28 mouse cellular contexts compared by ENCODE assay signal in the genomic region with DNA sequence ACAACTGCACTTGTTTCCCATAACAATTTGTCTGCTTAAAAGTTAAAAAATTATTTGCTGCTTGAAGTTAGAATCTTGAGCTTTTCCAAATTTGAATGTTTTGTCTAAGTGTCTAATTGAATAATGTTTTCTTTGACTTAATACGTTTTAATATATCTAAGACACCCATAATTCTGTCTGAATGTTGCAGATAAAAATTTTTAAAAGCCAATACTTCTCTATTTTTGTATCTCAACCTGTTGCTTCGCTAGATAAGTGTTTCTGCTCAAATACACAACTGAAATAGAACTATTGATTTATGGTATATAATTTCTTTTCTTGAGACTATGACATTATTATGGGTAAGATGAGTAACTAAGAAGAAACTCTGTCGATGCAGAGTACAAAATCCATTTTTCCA.
"Had no signal": no experiment of that assay in that cellular context is flagged by ENCODE, and none has a peak within 500 bp of the region (broad histone marks: within the 10 kb centered on the region; RNA-seq: fewer than 3 reads in every experiment).

No protein-coding gene starts in this region.

- H3K27ac ChIP-seq: embryonic facial prominence, embryonic 10.5 days; embryonic facial prominence, embryonic 12.5 days; embryonic facial prominence, embryonic 13.5 days; embryonic facial prominence, embryonic 15.5 days; forebrain, embryonic 10.5 days; forebrain, embryonic 12.5 days; forebrain, embryonic 13.5 days; forebrain, embryonic 15.5 days; gastrocnemius, adult 2 months; heart, adult 2 months; heart, embryonic 10.5 days had no signal

- H3K36me3 ChIP-seq: embryonic facial prominence, embryonic 10.5 days; embryonic facial prominence, embryonic 12.5 days; embryonic facial prominence, embryonic 13.5 days; embryonic facial prominence, embryonic 15.5 days; forebrain, embryonic 10.5 days; forebrain, embryonic 12.5 days; forebrain, embryonic 15.5 days; heart, embryonic 10.5 days had no signal

- DNase-seq: cerebellum, adult 9-10 months; cerebellum, adult 9-11 months; cerebellum, postnatal 10 days; cerebellum, postnatal 14 days; cerebellum, postnatal 25 days; cerebellum, postnatal 36 days; embryo, embryonic 11 days; forebrain, postnatal 0 days; gastrocnemius, adult 2 months; gastrocnemius, postnatal 10 days; gastrocnemius, postnatal 14 days; gastrocnemius, postnatal 25 days; gastrocnemius, postnatal 36 days; heart, adult 11 months; heart, adult 18-20 months; heart, adult 2 months had no signal

- H3K9me3 ChIP-seq: embryonic facial prominence, embryonic 10.5 days; embryonic facial prominence, embryonic 12.5 days; embryonic facial prominence, embryonic 13.5 days; embryonic facial prominence, embryonic 15.5 days; forebrain, embryonic 10.5 days; forebrain, embryonic 12.5 days; forebrain, embryonic 13.5 days; forebrain, embryonic 15.5 days; heart, embryonic 10.5 days had no signal

- H3K4me3 ChIP-seq: embryonic facial prominence, embryonic 10.5 days; embryonic facial prominence, embryonic 12.5 days; embryonic facial prominence, embryonic 13.5 days; embryonic facial prominence, embryonic 15.5 days; erythroblast, embryonic 14.5 days; forebrain, embryonic 10.5 days; forebrain, embryonic 12.5 days; forebrain, embryonic 13.5 days; forebrain, embryonic 15.5 days; gastrocnemius, adult 2 months; heart, adult 2 months; heart, embryonic 10.5 days had no signal

- H3K4me2 ChIP-seq: embryonic facial prominence, embryonic 12.5 days; embryonic facial prominence, embryonic 13.5 days; embryonic facial prominence, embryonic 15.5 days; forebrain, embryonic 12.5 days; forebrain, embryonic 13.5 days; forebrain, embryonic 15.5 days had no signal

- H3K9ac ChIP-seq: embryonic facial prominence, embryonic 12.5 days; embryonic facial prominence, embryonic 13.5 days; embryonic facial prominence, embryonic 15.5 days; forebrain, embryonic 12.5 days; forebrain, embryonic 13.5 days; forebrain, embryonic 15.5 days; forebrain, postnatal 0 days had no signal

- H3K4me1 ChIP-seq: embryonic facial prominence, embryonic 10.5 days; embryonic facial prominence, embryonic 12.5 days; embryonic facial prominence, embryonic 13.5 days; embryonic facial prominence, embryonic 15.5 days; forebrain, embryonic 10.5 days; forebrain, embryonic 12.5 days; forebrain, embryonic 13.5 days; forebrain, embryonic 15.5 days; heart, embryonic 10.5 days had no signal

- H3K27me3 ChIP-seq: embryonic facial prominence, embryonic 12.5 days; embryonic facial prominence, embryonic 13.5 days; embryonic facial prominence, embryonic 15.5 days; forebrain, embryonic 12.5 days; forebrain, embryonic 13.5 days; forebrain, embryonic 15.5 days had no signal

- ATAC-seq: forebrain, embryonic 13.5 days; forebrain, embryonic 14.5 days; forebrain, embryonic 15.5 days; forebrain, embryonic 16.5 days; forebrain, postnatal 0 days had no signal
